Mouse (Mus musculus): Measurements from ENCODE around the gene Bet1l. TPM values are rescaled to one million over a fixed set of nuclear protein-coding genes. Genes with fewer than 3 reads are reported as not detected.

The Bet1l gene
- polyA plus RNA-seq, 1 experiment from 2014 or later: 56.4 TPM

- H3K9ac ChIP-seq: peak overlapping the region; percentile 89
- peak overlapping the region; percentile 96 for H3K4me3 ChIP-seq
- H3K4me1 ChIP-seq: peaks cover 17% of the 10 kb centered on the region
- no peaks in the 10 kb centered on the region for H3K27me3 ChIP-seq
- H3K27ac ChIP-seq: peak overlapping the region; percentile 86; the same call in 1 of the 2 replicates
- peak; percentile 35; the same call in 1 of the 2 replicates for ATAC-seq (ENCODE audit: insufficient number of reproducible peaks, insufficient read depth, low FRiP score, low TSS enrichment, low read depth)
- H3K36me3 ChIP-seq: peaks cover 34% of the 10 kb centered on the region
- WGBS: under 1% methylated on average over 12 of the region's 12 CpGs
- H3K9me3 ChIP-seq: no peaks in the 10 kb centered on the region
- peak overlapping the region; percentile 66 for H3K4me2 ChIP-seq
These were observed 25.1 kb upstream of the Bet1l start for GRCm38 (mm10) chr7:140882469-140882803.

- Histone ChIP-seq H3K27ac (peak within 1 kb of the TSS; percentile 86), H3K4me2 (peak within 1 kb of the TSS; percentile 66), H3K27me3 (no peaks in the 10 kb centered on the region), H3K9ac (peak within 1 kb of the TSS; percentile 89), H3K9me3 (no peaks in the 10 kb centered on the region), H3K4me3 (peak within 1 kb of the TSS; percentile 96), H3K36me3 (peaks cover 33% of the 10 kb centered on the region), H3K4me1 (peaks cover 17% of the 10 kb centered on the region)
- WGBS: under 1% methylated on average over 57 of the region's 59 CpGs
- peak; percentile 91 for ATAC-seq (ENCODE audit: insufficient number of reproducible peaks, insufficient read depth, low FRiP score, low TSS enrichment, low read depth)
These were observed 24.5 kb upstream of the Bet1l start, which contains the start of the genes Psmd13 and Sirt3 for GRCm38 (mm10) chr7:140881696-140882468. TSS of gene Psmd13 (plus strand) at chr7:140881968. TSS of gene Sirt3 (minus strand) at chr7:140882309.

- whole genome bisulfite sequencing: 21% methylated on average over 8 of the region's 8 CpGs
These were observed 23.6 kb upstream of the Bet1l start for GRCm38 (mm10) chr7:140880865-140881515.

GRCm38 (mm10) chr7:140880419-140880818, 23.0 kb upstream of the Bet1l start:
- no peak for ATAC-seq (ENCODE audit: insufficient number of reproducible peaks, insufficient read depth, low FRiP score, low TSS enrichment, low read depth)
- H3K36me3 ChIP-seq: peaks cover 33% of the 10 kb centered on the region
- peak overlapping the region; percentile 66; the same call in 1 of the 2 replicates for H3K4me2 ChIP-seq
- H3K4me3 ChIP-seq: no peak overlapping the region
- peaks cover 17% of the 10 kb centered on the region for H3K4me1 ChIP-seq
- no peaks in the 10 kb centered on the region for H3K9me3 ChIP-seq
- no peak overlapping the region for H3K9ac ChIP-seq
- H3K27ac ChIP-seq: no peak overlapping the region
- WGBS: 82% methylated on average over 3 of the region's 3 CpGs
- H3K27me3 ChIP-seq: no peaks in the 10 kb centered on the region

More at GRCm38 (mm10) chr7:140880865-140881515, 23.6 kb upstream of the Bet1l start:
- Histone ChIP-seq H3K27me3 (no peaks in the 10 kb centered on the region), H3K4me1 (peaks cover 17% of the 10 kb centered on the region), H3K36me3 (peaks cover 33% of the 10 kb centered on the region), H3K4me2 (peak overlapping the region; percentile 66), H3K9me3 (no peaks in the 10 kb centered on the region), H3K9ac (peak overlapping the region; percentile 89), H3K4me3 (peak overlapping the region; percentile 96), H3K27ac (peak overlapping the region; percentile 86; the same call in 1 of the 2 replicates)
- ATAC-seq (ENCODE audit: insufficient number of reproducible peaks, insufficient read depth, low FRiP score, low TSS enrichment, low read depth): no peak

GRCm38 (mm10) chr7:140879355-140879754, 22.0 kb upstream of the Bet1l start:
- Histone ChIP-seq H3K9ac (no peak overlapping the region), H3K27me3 (no peaks in the 10 kb centered on the region), H3K36me3 (peaks cover 39% of the 10 kb centered on the region), H3K4me1 (peaks cover 17% of the 10 kb centered on the region), H3K9me3 (no peaks in the 10 kb centered on the region), H3K4me3 (no peak overlapping the region), H3K4me2 (no peak overlapping the region), H3K27ac (no peak overlapping the region)
- 89% methylated on average over 7 of the region's 7 CpGs for WGBS
- no peak for ATAC-seq (ENCODE audit: insufficient number of reproducible peaks, insufficient read depth, low FRiP score, low TSS enrichment, low read depth)

GRCm38 (mm10) chr7:140877364-140877763, 20.0 kb upstream of the Bet1l start:
- peaks cover 43% of the 10 kb centered on the region for H3K36me3 ChIP-seq
- no peak overlapping the region for H3K4me3 ChIP-seq
- no peak overlapping the region for H3K4me2 ChIP-seq
- H3K9me3 ChIP-seq: no peaks in the 10 kb centered on the region
- ATAC-seq (ENCODE audit: insufficient number of reproducible peaks, insufficient read depth, low FRiP score, low TSS enrichment, low read depth): no peak
- H3K27me3 ChIP-seq: no peaks in the 10 kb centered on the region
- H3K4me1 ChIP-seq: peaks cover 9% of the 10 kb centered on the region; the same call in 1 of the 2 replicates
- H3K9ac ChIP-seq: no peak overlapping the region
- no peak overlapping the region for H3K27ac ChIP-seq
- WGBS: 83% methylated on average over 6 of the region's 6 CpGs

GRCm38 (mm10) chr7:140874224-140874623, 16.8 kb upstream of the Bet1l start:
- Histone ChIP-seq H3K9me3 (no peaks in the 10 kb centered on the region), H3K36me3 (peaks cover 45% of the 10 kb centered on the region), H3K9ac (no peak overlapping the region), H3K4me3 (no peak overlapping the region), H3K27me3 (no peaks in the 10 kb centered on the region), H3K4me2 (no peak overlapping the region), H3K27ac (no peak overlapping the region), H3K4me1 (no peaks in the 10 kb centered on the region)
- WGBS: 89% methylated on average over 4 of the region's 4 CpGs
- no peak for ATAC-seq (ENCODE audit: insufficient number of reproducible peaks, insufficient read depth, low FRiP score, low TSS enrichment, low read depth)

GRCm38 (mm10) chr7:140864761-140865160, 7.4 kb upstream of the Bet1l start:
- Histone ChIP-seq H3K36me3 (peaks cover 78% of the 10 kb centered on the region), H3K27ac (no peak overlapping the region), H3K4me3 (no peak overlapping the region), H3K9ac (no peak overlapping the region), H3K4me1 (peaks cover 5% of the 10 kb centered on the region), H3K4me2 (no peak overlapping the region), H3K9me3 (no peaks in the 10 kb centered on the region), H3K27me3 (no peaks in the 10 kb centered on the region)
- 86% methylated on average over 12 of the region's 12 CpGs for WGBS
- ATAC-seq (ENCODE audit: insufficient number of reproducible peaks, insufficient read depth, low FRiP score, low TSS enrichment, low read depth): no peak

- H3K27ac ChIP-seq: no peak overlapping the region
- peaks cover 25% of the 10 kb centered on the region for H3K4me1 ChIP-seq
- 0 out of 2 replicates have a peak overlapping the region, but pooled peaks have one; percentile 6 for H3K9ac ChIP-seq
- no peaks in the 10 kb centered on the region for H3K27me3 ChIP-seq
- H3K36me3 ChIP-seq: peaks cover 69% of the 10 kb centered on the region
- H3K4me3 ChIP-seq: no peak overlapping the region
- H3K4me2 ChIP-seq: no peak overlapping the region
- ATAC-seq (ENCODE audit: insufficient number of reproducible peaks, insufficient read depth, low FRiP score, low TSS enrichment, low read depth): no peak
- H3K9me3 ChIP-seq: no peaks in the 10 kb centered on the region
- 87% methylated on average over 5 of the region's 5 CpGs for WGBS
These were observed 3.4 kb upstream of the Bet1l start for GRCm38 (mm10) chr7:140860728-140861127.

- Histone ChIP-seq H3K4me1 (peaks cover 31% of the 10 kb centered on the region), H3K27ac (no peak overlapping the region), H3K9ac (no peak overlapping the region), H3K4me2 (no peak overlapping the region), H3K27me3 (no peaks in the 10 kb centered on the region), H3K9me3 (no peaks in the 10 kb centered on the region), H3K4me3 (no peak overlapping the region), H3K36me3 (peaks cover 67% of the 10 kb centered on the region)
- no peak for ATAC-seq (ENCODE audit: insufficient number of reproducible peaks, insufficient read depth, low FRiP score, low TSS enrichment, low read depth)
- 47% methylated on average over 6 of the region's 6 CpGs for WGBS
These were observed 2.6 kb upstream of the Bet1l start for GRCm38 (mm10) chr7:140859997-140860396.

GRCm38 (mm10) chr7:140858746-140859145, 1.4 kb upstream of the Bet1l start:
- no peak for ATAC-seq (ENCODE audit: insufficient number of reproducible peaks, insufficient read depth, low FRiP score, low TSS enrichment, low read depth)
- Histone ChIP-seq H3K4me2 (peak overlapping the region; percentile 99), H3K36me3 (peaks cover 64% of the 10 kb centered on the region), H3K9ac (peak overlapping the region; percentile 95), H3K27ac (no peak overlapping the region), H3K9me3 (no peaks in the 10 kb centered on the region), H3K4me1 (peaks cover 36% of the 10 kb centered on the region), H3K27me3 (no peaks in the 10 kb centered on the region), H3K4me3 (peak overlapping the region; percentile 83)
- 92% methylated on average over 8 of the region's 8 CpGs for WGBS
